Mouse (Mus musculus) heart, embryonic 10.5 days (tissue): ENCODE results near the gene Sf1. TPM values are rescaled to one million over a fixed set of nuclear protein-coding genes. Genes with fewer than 3 reads are reported as not detected.
A peak's percentile ranks its signal among the peaks of the same experiment; 100 is the strongest.

Source experiments
- DNase-seq: peaks from one replicate; pipeline ENCODE4 v3.0.0-alpha.2; 2017; ENCODE audit warnings: low spot score
- H3K27ac ChIP-seq: fragments of 300-500 bp; sonication (generic); 2 replicates; pipeline ENCODE4 v1.5.1; 2016; ENCODE audit warnings: mild to moderate bottlenecking
- H3K27me3 ChIP-seq: fragments of 300-500 bp; sonication (generic); 2 replicates; pipeline ENCODE4 v1.6.1; 2016; ENCODE audit warnings: mild to moderate bottlenecking; ENCODE audit not compliant: poor library complexity, insufficient read depth, severe bottlenecking
- H3K36me3 ChIP-seq: fragments of 300-500 bp; sonication (generic); 2 replicates; pipeline ENCODE4 v1.6.1; 2016; ENCODE audit warnings: mild to moderate bottlenecking, moderate library complexity
- H3K4me1 ChIP-seq: fragments of 300-500 bp; sonication (generic); 2 replicates; pipeline ENCODE4 v1.6.1; 2016; ENCODE audit warnings: mild to moderate bottlenecking
- H3K4me3 ChIP-seq: fragments of 300-500 bp; sonication (generic); 2 replicates; pipeline ENCODE4 v1.5.1; 2016; ENCODE audit warnings: mild to moderate bottlenecking, moderate library complexity
- H3K9me3 ChIP-seq: fragments of 300-500 bp; sonication (generic); 2 replicates; pipeline ENCODE4 v1.6.1; 2016; ENCODE audit warnings: mild to moderate bottlenecking, moderate library complexity
- WGBS: fragments of 180-500 bp; shearing (Covaris S2); methylation state at CpG from one replicate; pipeline ENCODE4 v1.1.7; 2016; 5-methylcytosine and 5-hydroxymethylcytosine counted together
- polyA plus RNA-seq: library from polyadenylated mRNA; unstranded; fragments of >200 nt; fragmentation: Nextera tagmentation; extraction: Ambion mirVana; gene quantifications from 2 replicates; pipeline ENCODE4 v1.2.1, GENCODE M21; 2016

The Sf1 gene
- polyA plus RNA-seq, 1 experiment from 2014 or later = 146 TPM

GRCm38 (mm10) chr19:6383470-6383869, 20.0 kb downstream of the Sf1 start:
- H3K4me3 ChIP-seq = peak overlapping the region; percentile 59
- no peak for DNase-seq
- H3K27ac ChIP-seq = peak overlapping the region; percentile 88
- H3K27me3 ChIP-seq = peaks cover 17% of the 10 kb centered on the region; the same call in 1 of the 2 replicates
- no peaks in the 10 kb centered on the region for H3K9me3 ChIP-seq
- H3K36me3 ChIP-seq = peaks cover 39% of the 10 kb centered on the region
- 42% methylated on average over 5 of the region's 5 CpGs for WGBS
- peaks cover 50% of the 10 kb centered on the region for H3K4me1 ChIP-seq

GRCm38 (mm10) chr19:6384128-6384527, 20.6 kb downstream of the Sf1 start, which contains the start of gene Pygm:
TSS of gene Pygm (plus strand) at chr19:6384399.
- H3K4me1 ChIP-seq = peaks cover 57% of the 10 kb centered on the region

GRCm38 (mm10) chr19:6384954-6385353, 21.5 kb downstream of the Sf1 start:
- 46% methylated on average over 11 of the region's 11 CpGs for WGBS
- no peaks in the 10 kb centered on the region for H3K9me3 ChIP-seq
- H3K27ac ChIP-seq = peak overlapping the region; percentile 88
- H3K4me3 ChIP-seq = peak overlapping the region; percentile 59
- H3K4me1 ChIP-seq = peaks cover 65% of the 10 kb centered on the region
- peaks cover 29% of the 10 kb centered on the region; the same call in 1 of the 2 replicates for H3K27me3 ChIP-seq
- H3K36me3 ChIP-seq = peaks cover 43% of the 10 kb centered on the region
- DNase-seq = no peak

More at GRCm38 (mm10) chr19:6384128-6384527, 20.6 kb downstream of the Sf1 start, which contains the start of gene Pygm:
- peak within 1 kb of the TSS; percentile 59 for H3K4me3 ChIP-seq
- H3K27me3 ChIP-seq = peaks cover 23% of the 10 kb centered on the region; the same call in 1 of the 2 replicates
- WGBS = 8% methylated on average over 7 of the region's 7 CpGs
- no peaks in the 10 kb centered on the region for H3K9me3 ChIP-seq
- H3K27ac ChIP-seq = peak within 1 kb of the TSS; percentile 88
- peaks cover 39% of the 10 kb centered on the region for H3K36me3 ChIP-seq
- peak; percentile 93 for DNase-seq

GRCm38 (mm10) chr19:6385419-6385818, 21.9 kb downstream of the Sf1 start:
- peaks cover 47% of the 10 kb centered on the region for H3K36me3 ChIP-seq
- 63% methylated on average over 5 of the region's 5 CpGs for WGBS
- H3K27me3 ChIP-seq = peaks cover 29% of the 10 kb centered on the region; the same call in 1 of the 2 replicates
- peak overlapping the region; percentile 88 for H3K27ac ChIP-seq
- no peak for DNase-seq
- H3K4me1 ChIP-seq = peaks cover 68% of the 10 kb centered on the region
- H3K9me3 ChIP-seq = no peaks in the 10 kb centered on the region
- H3K4me3 ChIP-seq = peak overlapping the region; percentile 59

- Histone ChIP-seq H3K4me3 (peak overlapping the region; percentile 59), H3K36me3 (peaks cover 47% of the 10 kb centered on the region), H3K27ac (peak overlapping the region; percentile 88), H3K9me3 (no peaks in the 10 kb centered on the region), H3K4me1 (peaks cover 68% of the 10 kb centered on the region), H3K27me3 (peaks cover 29% of the 10 kb centered on the region; the same call in 1 of the 2 replicates)
- DNase-seq = no peak
- WGBS = 74% methylated on average over 7 of the region's 7 CpGs
These were observed 22.3 kb downstream of the Sf1 start for GRCm38 (mm10) chr19:6385821-6386220.

GRCm38 (mm10) chr19:6386234-6386633, 22.7 kb downstream of the Sf1 start:
- WGBS = 67% methylated on average over 9 of the region's 9 CpGs
- Histone ChIP-seq H3K4me3 (peak overlapping the region; percentile 59), H3K9me3 (no peaks in the 10 kb centered on the region), H3K36me3 (peaks cover 51% of the 10 kb centered on the region), H3K27me3 (peaks cover 29% of the 10 kb centered on the region; the same call in 1 of the 2 replicates), H3K4me1 (peaks cover 68% of the 10 kb centered on the region), H3K27ac (peak overlapping the region; percentile 88; the same call in 1 of the 2 replicates)
- DNase-seq = no peak

GRCm38 (mm10) chr19:6388006-6388405, 24.5 kb downstream of the Sf1 start:
- peaks cover 29% of the 10 kb centered on the region; the same call in 1 of the 2 replicates for H3K27me3 ChIP-seq
- WGBS = 79% methylated on average over 13 of the region's 13 CpGs
- no peak overlapping the region for H3K27ac ChIP-seq
- no peak overlapping the region for H3K4me3 ChIP-seq
- H3K4me1 ChIP-seq = peaks cover 58% of the 10 kb centered on the region
- H3K36me3 ChIP-seq = peaks cover 67% of the 10 kb centered on the region
- H3K9me3 ChIP-seq = no peaks in the 10 kb centered on the region
- DNase-seq = no peak

GRCm38 (mm10) chr19:6389803-6390202, 26.3 kb downstream of the Sf1 start:
- DNase-seq = no peak
- H3K4me3 ChIP-seq = peak overlapping the region; percentile 47
- peaks cover 40% of the 10 kb centered on the region for H3K4me1 ChIP-seq
- peaks cover 81% of the 10 kb centered on the region for H3K36me3 ChIP-seq
- no peaks in the 10 kb centered on the region for H3K9me3 ChIP-seq
- H3K27ac ChIP-seq = peak overlapping the region; percentile 38; the same call in 1 of the 2 replicates
- H3K27me3 ChIP-seq = peaks cover 29% of the 10 kb centered on the region; the same call in 1 of the 2 replicates
- WGBS = 16% methylated on average over 16 of the region's 16 CpGs

- H3K27me3 ChIP-seq = peaks cover 29% of the 10 kb centered on the region; the same call in 1 of the 2 replicates
- H3K9me3 ChIP-seq = no peaks in the 10 kb centered on the region
- DNase-seq = no peak
- 67% methylated on average over 6 of the region's 6 CpGs for WGBS
- H3K4me3 ChIP-seq = 0 out of 2 replicates have a peak overlapping the region, but pooled peaks have one; percentile 47
- peaks cover 36% of the 10 kb centered on the region for H3K4me1 ChIP-seq
- H3K36me3 ChIP-seq = peaks cover 81% of the 10 kb centered on the region
- no peak overlapping the region for H3K27ac ChIP-seq
These were observed 26.8 kb downstream of the Sf1 start for GRCm38 (mm10) chr19:6390251-6390650.

GRCm38 (mm10) chr19:6392743-6393393, 29.4 kb downstream of the Sf1 start:
- Histone ChIP-seq H3K27ac (no peak overlapping the region), H3K36me3 (peaks cover 74% of the 10 kb centered on the region), H3K27me3 (peaks cover 21% of the 10 kb centered on the region; the same call in 1 of the 2 replicates), H3K4me1 (peaks cover 23% of the 10 kb centered on the region), H3K9me3 (no peaks in the 10 kb centered on the region), H3K4me3 (no peak overlapping the region)
- DNase-seq = no peak
- 86% methylated on average over 14 of the region's 14 CpGs for WGBS

GRCm38 (mm10) chr19:6393637-6394036, 30.1 kb downstream of the Sf1 start:
- no peak overlapping the region for H3K27ac ChIP-seq
- H3K4me1 ChIP-seq = peaks cover 27% of the 10 kb centered on the region
- WGBS = 87% methylated on average over 16 of the region's 16 CpGs
- H3K27me3 ChIP-seq = peaks cover 14% of the 10 kb centered on the region; the same call in 1 of the 2 replicates
- H3K36me3 ChIP-seq = peaks cover 67% of the 10 kb centered on the region
- H3K4me3 ChIP-seq = no peak overlapping the region
- no peak for DNase-seq
- H3K9me3 ChIP-seq = no peaks in the 10 kb centered on the region

GRCm38 (mm10) chr19:6396237-6396636, 32.7 kb downstream of the Sf1 start:
- Histone ChIP-seq H3K36me3 (peaks cover 41% of the 10 kb centered on the region), H3K27me3 (peaks cover 19% of the 10 kb centered on the region), H3K9me3 (no peaks in the 10 kb centered on the region), H3K4me1 (peaks cover 36% of the 10 kb centered on the region), H3K27ac (no peak overlapping the region), H3K4me3 (no peak overlapping the region)
- DNase-seq = no peak
- WGBS = 92% methylated on average over 5 of the region's 5 CpGs

GRCm38 (mm10) chr19:6397582-6398249, 34.2 kb downstream of the Sf1 start:
- Histone ChIP-seq H3K27ac (no peak overlapping the region), H3K9me3 (no peaks in the 10 kb centered on the region), H3K4me1 (peaks cover 50% of the 10 kb centered on the region), H3K36me3 (peaks cover 27% of the 10 kb centered on the region), H3K4me3 (peak overlapping the region; percentile 78), H3K27me3 (peaks cover 33% of the 10 kb centered on the region)
- 82% methylated on average over 22 of the region's 22 CpGs for WGBS
- no peak for DNase-seq
